Mouse (Mus musculus): ENCODE measurements at regions not wholly inside any gene's neighbourhood (a gene's known extent, or its start where the extent isn't known, plus 50 kb on each side); places are given as distances from the start of the nearest gene placed in this dataset.
"Not testable (repeated sequence)": the region's sequence is repeated elsewhere in the genome, so short reads cannot be mapped to it uniquely, and the experiment has no call there.

- DNase-seq (ENCODE audit: low spot score), result not testable (repeated sequence)
Observed at GRCm38 (mm10) chr17:27287986-27288385, 83.7 kb upstream of the Lemd2 start.

GRCm38 (mm10) chr17:27281241-27281640 is 77.0 kb upstream of the Lemd2 start:
- no peak for DNase-seq (ENCODE audit: low spot score)

GRCm38 (mm10) chr17:27279491-27280288 is 75.4 kb upstream of the Lemd2 start:
- not testable (repeated sequence) for DNase-seq (ENCODE audit: low spot score)

- not testable (repeated sequence) for DNase-seq (ENCODE audit: low spot score)
Observed at GRCm38 (mm10) chr17:27277786-27278185, 73.5 kb upstream of the Lemd2 start.

- not testable (repeated sequence) for DNase-seq (ENCODE audit: low spot score)
Observed at GRCm38 (mm10) chr17:27271756-27272155, 67.5 kb upstream of the Lemd2 start.

- DNase-seq (ENCODE audit: low spot score), result not testable (repeated sequence)
Observed at GRCm38 (mm10) chr17:27270776-27271175, 66.5 kb upstream of the Lemd2 start.

- DNase-seq (ENCODE audit: low spot score), result not testable (repeated sequence)
Observed at GRCm38 (mm10) chr17:27264607-27265006, 60.3 kb upstream of the Lemd2 start.

- no peak for DNase-seq (ENCODE audit: low spot score)
Observed at GRCm38 (mm10) chr17:27262607-27263006, 58.3 kb upstream of the Lemd2 start.

- no peak for DNase-seq (ENCODE audit: low spot score)
Observed at GRCm38 (mm10) chr17:27261981-27262380, 57.7 kb upstream of the Lemd2 start.

DNA sequence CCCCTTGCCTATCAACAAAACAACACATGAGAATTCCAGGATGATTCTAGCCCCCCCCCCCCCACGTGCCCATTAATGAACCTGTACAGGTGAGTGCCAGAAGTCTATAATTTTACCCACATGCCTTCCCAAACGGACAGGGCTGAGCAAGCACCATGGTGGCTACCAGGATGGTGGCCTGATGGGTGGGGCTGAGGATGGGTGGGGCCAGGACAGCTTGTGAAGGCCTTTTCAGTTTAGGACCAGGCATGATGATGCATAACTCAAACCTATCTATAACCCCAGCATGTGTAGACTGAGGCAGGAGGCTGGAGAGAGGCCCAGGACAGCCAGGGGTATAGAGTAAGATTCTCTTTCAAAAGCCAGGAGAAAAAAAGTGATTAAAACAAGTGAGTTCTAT is 57.0 kb upstream of the Lemd2 start:
- DNase-seq (ENCODE audit: low spot score), result no peak

GRCm38 (mm10) chr17:27260116-27260515 is 55.8 kb upstream of the Lemd2 start:
- DNase-seq (ENCODE audit: low spot score), result no peak

GRCm38 (mm10) chr17:27257345-27257744 is 53.1 kb upstream of the Lemd2 start:
- peak; percentile 28 for DNase-seq (ENCODE audit: low spot score)

DNA sequence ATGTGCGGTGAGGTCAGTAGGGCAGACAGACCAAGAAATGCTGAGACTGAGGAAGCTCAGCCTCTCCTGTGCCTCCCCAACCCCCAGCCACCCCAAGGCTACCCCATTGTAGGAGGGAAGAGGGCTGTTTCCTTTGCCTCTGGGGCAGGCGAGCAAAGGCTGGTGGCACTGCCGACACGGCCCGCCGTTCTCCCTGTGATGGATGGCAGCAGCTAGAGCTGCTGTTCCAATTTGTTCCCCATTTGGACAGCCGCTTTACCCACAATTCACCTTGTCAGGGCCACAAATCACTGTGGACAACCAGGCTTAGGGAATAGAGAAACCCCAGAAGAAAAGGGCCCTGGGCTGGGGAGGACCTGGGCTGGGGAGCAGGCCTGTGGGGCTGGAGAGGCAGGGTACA is 51.5 kb upstream of the Lemd2 start:
- no peak for DNase-seq (ENCODE audit: low spot score)
